Mouse (Mus musculus): ENCODE results near the gene Unc119.

DNA sequence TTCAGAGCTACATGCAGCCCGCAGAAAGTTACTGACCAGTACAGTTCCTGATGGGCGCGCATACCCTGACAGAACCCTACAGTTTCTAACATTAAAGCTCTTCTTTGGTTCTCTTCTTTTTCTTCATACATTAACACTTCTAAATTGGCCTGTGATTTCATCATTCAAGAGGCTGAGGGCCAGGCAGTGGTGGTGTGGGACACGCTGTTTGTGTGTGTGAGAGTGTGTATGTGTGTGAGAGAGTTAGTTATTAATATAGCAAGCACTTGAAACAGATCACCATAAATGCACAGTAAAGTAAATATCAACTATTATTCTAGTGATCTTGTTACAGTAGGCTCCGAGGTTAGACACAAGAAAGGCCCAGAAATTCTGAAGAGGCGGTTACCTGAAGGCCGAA is 42.4 kb upstream of the Unc119 start:
- no peak for TF ChIP-seq POLR2A (IDR thresholded peaks at IDR 0.05; ENCODE audit: insufficient read depth, low read depth, low read length)
- TF ChIP-seq CTCF (IDR thresholded peaks at IDR 0.05), result no peak

Measured in heart, adult 2 months (tissue).